Mouse (Mus musculus): ENCODE results near the gene Rarg. TPM values are rescaled to one million over a fixed set of nuclear protein-coding genes. Genes with fewer than 3 reads are reported as not detected.

Rarg gene
- polyA plus RNA-seq, 1 experiment from 2014 or later = 5.9 TPM

GRCm38 (mm10) chr15:102245891-102246741 lies 11.2 kb downstream of the Rarg start:
- no peak for TF ChIP-seq CTCF (IDR thresholded peaks at IDR 0.05; ENCODE audit: low read depth)
- no peaks in the 10 kb centered on the region for H3K9me3 ChIP-seq (ENCODE audit: control insufficient read depth)
- peaks cover 13% of the 10 kb centered on the region for H3K4me1 ChIP-seq (replicated peaks; ENCODE audit: control insufficient read depth, insufficient read depth, low read length)

GRCm38 (mm10) chr15:102245461-102245881 lies 11.8 kb downstream of the Rarg start:
- ATAC-seq = no peak
- Histone ChIP-seq H3K4me3 (ENCODE audit: low read depth, low read length) (peak overlapping the region; percentile 75), H3K4me2 (replicated peaks; ENCODE audit: low read depth) (peak overlapping the region; percentile 97), H3K27ac (ENCODE audit: low read depth, low read length) (peak overlapping the region; percentile 91), H3K4me1 (replicated peaks; ENCODE audit: control insufficient read depth, insufficient read depth, low read length) (peaks cover 13% of the 10 kb centered on the region), H3K27me3 (replicated peaks; ENCODE audit: control insufficient read depth, insufficient read depth, low read length) (no peaks in the 10 kb centered on the region), H3K36me3 (ENCODE audit: control insufficient read depth, insufficient read depth) (no peaks in the 10 kb centered on the region), H3K9me3 (ENCODE audit: control insufficient read depth) (no peaks in the 10 kb centered on the region), H3K9ac (ENCODE audit: low read depth, low read length) (peak overlapping the region; percentile 68)
- 3% methylated on average over 14 of the region's 14 CpGs for WGBS
- no peak for TF ChIP-seq CTCF (IDR thresholded peaks at IDR 0.05; ENCODE audit: low read depth)

More at GRCm38 (mm10) chr15:102245891-102246741, 11.2 kb downstream of the Rarg start:
- H3K27me3 ChIP-seq (replicated peaks; ENCODE audit: control insufficient read depth, insufficient read depth, low read length) = no peaks in the 10 kb centered on the region
- no peaks in the 10 kb centered on the region for H3K36me3 ChIP-seq (ENCODE audit: control insufficient read depth, insufficient read depth)
- H3K4me3 ChIP-seq (ENCODE audit: low read depth, low read length) = peak overlapping the region; percentile 75
- H3K4me2 ChIP-seq (replicated peaks; ENCODE audit: low read depth) = peak overlapping the region; percentile 97
- under 1% methylated on average over 40 of the region's 44 CpGs for WGBS
- peak; percentile 65 for ATAC-seq
- H3K27ac ChIP-seq (ENCODE audit: low read depth, low read length) = peak overlapping the region; percentile 91
- peak overlapping the region; percentile 68 for H3K9ac ChIP-seq (ENCODE audit: low read depth, low read length)

DNA sequence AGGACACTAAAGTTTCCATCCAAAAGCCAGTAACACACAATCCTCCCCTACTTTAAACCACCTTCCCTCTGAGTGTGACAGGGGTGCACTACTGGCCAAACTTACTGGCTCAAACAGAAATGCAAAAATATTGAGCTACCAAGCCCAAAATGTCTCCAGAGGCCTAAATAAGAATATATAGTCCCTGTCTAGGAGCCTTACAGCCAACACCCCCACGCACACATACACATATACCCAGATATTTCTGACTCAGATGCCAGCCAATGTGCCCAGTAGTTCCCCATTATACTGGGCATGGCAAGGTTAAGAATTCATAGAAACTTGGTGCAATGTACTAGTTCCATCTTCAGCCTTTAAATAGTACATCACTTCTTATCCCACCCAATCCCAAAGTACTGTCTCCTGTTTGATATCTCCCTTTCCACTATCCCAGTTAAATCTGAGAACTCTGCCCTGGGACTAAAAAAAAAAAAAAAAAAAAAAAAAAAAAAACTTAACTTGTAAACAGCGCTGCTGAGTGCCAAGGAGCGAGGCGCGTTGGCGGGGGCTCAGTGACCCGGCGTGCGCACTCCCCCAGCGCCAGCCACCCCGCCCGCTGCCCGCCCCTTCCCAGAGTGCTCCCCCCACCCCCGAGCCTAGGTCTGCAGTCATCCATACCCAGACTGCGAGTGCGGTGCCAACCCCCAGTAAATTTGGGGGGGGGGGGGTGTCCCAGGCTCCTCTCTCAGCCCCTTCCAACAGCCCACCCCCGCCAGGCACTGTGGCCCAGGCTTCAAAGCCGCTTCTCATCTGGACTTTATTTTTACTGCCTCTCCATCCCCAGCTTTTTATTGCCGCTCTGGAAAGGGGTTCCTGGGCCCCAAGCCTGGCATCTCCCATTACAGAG lies 12.8 kb downstream of the Rarg start:
- TF ChIP-seq CTCF (IDR thresholded peaks at IDR 0.05; ENCODE audit: low read depth) = no peak
- WGBS = 8% methylated on average over 18 of the region's 19 CpGs
- H3K27ac ChIP-seq (ENCODE audit: low read depth, low read length) = peak overlapping the region; percentile 23; the same call in 1 of the 2 replicates
- H3K4me3 ChIP-seq (ENCODE audit: low read depth, low read length) = peak overlapping the region; percentile 75
- ATAC-seq = no peak
- no peaks in the 10 kb centered on the region for H3K27me3 ChIP-seq (replicated peaks; ENCODE audit: control insufficient read depth, insufficient read depth, low read length)
- H3K9ac ChIP-seq (ENCODE audit: low read depth, low read length) = peak overlapping the region; percentile 68; the same call in 1 of the 2 replicates
- no peaks in the 10 kb centered on the region for H3K36me3 ChIP-seq (ENCODE audit: control insufficient read depth, insufficient read depth)
- no peaks in the 10 kb centered on the region for H3K9me3 ChIP-seq (ENCODE audit: control insufficient read depth)
- peak overlapping the region; percentile 97 for H3K4me2 ChIP-seq (replicated peaks; ENCODE audit: low read depth)
- peaks cover 11% of the 10 kb centered on the region for H3K4me1 ChIP-seq (replicated peaks; ENCODE audit: control insufficient read depth, insufficient read depth, low read length)

DNA sequence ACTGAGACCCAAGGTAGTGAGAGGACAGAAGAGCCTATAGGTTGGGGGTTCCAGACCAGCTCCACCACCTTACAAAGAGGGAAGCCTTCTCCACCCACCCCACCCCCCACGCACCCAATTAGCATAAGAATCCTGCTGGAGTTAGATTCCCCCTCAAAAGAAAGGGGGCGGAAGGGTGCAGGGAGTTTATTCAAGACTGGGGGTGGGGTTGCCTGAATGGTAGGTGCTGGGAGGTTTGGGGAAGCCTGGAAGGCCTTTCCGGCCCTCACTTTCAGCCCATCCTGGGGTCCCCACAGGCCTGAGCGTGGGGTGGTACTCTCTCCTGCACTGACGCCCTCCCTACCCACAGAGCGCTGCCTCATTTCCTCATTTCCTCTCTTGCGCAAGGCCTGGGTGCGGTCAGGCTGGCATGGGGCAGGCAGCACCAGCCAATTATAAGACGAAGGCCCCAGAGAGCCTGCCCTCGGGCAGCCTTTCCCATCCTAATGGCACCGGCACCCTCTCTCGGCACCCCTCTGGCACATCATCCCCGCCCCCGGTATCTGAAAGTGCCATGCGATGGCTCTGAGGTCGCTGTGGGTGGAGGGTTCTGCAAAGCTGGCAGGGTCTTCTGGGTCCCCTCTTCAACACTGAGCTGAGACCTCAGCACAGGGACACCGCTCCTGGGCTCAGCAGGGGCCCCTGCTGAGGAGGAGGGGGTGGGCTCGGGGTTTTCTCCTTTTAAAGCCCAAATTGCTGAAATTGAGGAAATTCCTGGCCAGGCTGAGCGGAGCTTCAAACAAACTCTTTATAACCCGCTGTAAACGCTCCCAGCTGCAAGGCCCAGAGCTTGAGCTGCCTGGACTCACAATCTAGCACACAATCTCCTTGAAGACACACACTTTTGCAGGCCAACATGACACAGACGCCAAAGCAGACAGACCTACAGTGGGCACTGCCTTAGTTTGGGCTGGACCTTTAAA lies 13.8 kb downstream of the Rarg start:
- H3K9me3 ChIP-seq (ENCODE audit: control insufficient read depth) = no peaks in the 10 kb centered on the region
- ATAC-seq = peak; percentile 26
- H3K4me3 ChIP-seq (ENCODE audit: low read depth, low read length) = peak overlapping the region; percentile 75
- no peaks in the 10 kb centered on the region for H3K27me3 ChIP-seq (replicated peaks; ENCODE audit: control insufficient read depth, insufficient read depth, low read length)
- peak overlapping the region; percentile 37; the same call in 1 of the 2 replicates for H3K9ac ChIP-seq (ENCODE audit: low read depth, low read length)
- peak overlapping the region; percentile 35; the same call in 1 of the 2 replicates for H3K27ac ChIP-seq (ENCODE audit: low read depth, low read length)
- peaks cover 8% of the 10 kb centered on the region for H3K4me1 ChIP-seq (replicated peaks; ENCODE audit: control insufficient read depth, insufficient read depth, low read length)
- no peak for TF ChIP-seq CTCF (IDR thresholded peaks at IDR 0.05; ENCODE audit: low read depth)
- WGBS = 19% methylated on average over 22 of the region's 22 CpGs
- peak overlapping the region; percentile 97 for H3K4me2 ChIP-seq (replicated peaks; ENCODE audit: low read depth)
- H3K36me3 ChIP-seq (ENCODE audit: control insufficient read depth, insufficient read depth) = peaks cover 6% of the 10 kb centered on the region; the same call in 1 of the 2 replicates

DNA sequence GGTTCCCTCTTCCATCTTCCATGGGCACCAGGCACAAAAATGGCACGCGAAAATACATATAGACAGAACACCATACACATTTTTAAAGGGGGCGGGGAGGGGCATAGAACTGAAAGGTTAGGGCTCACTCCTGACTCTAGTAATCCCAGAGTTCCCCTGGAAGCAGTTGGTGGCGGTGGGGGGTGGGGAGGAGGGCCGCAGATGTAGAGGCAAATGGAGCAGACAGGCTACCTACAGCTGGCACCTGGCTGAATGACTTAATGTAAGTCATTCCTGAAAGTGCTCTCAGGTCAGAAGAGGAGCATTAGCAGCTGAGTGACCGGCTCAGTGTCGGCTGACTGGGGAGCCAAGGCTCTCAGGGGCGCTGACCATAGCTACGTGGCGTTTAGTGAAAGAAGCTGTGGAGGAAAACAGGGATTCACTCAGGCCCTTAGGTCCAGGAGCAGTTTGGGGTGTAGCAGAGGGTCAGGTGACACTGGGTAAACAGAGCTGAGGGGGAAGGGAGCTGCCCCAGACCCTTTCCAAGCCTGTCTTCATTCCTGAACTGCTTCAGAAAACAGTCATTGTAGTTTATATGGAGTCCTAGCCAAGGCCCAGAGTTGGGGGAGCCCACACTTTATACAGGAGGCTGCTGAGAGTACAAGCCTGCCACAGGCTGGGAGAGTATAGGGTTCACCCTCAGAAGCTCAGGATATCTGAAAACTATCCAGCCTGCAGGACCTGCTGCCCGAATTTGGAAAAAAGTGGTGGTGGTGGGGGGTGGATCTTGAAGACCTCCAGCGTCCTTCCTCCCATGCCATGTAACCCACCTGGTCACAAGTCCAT lies 14.7 kb downstream of the Rarg start:
- Histone ChIP-seq H3K27me3 (replicated peaks; ENCODE audit: control insufficient read depth, insufficient read depth, low read length) (no peaks in the 10 kb centered on the region), H3K4me2 (replicated peaks; ENCODE audit: low read depth) (peak overlapping the region; percentile 97), H3K36me3 (ENCODE audit: control insufficient read depth, insufficient read depth) (peaks cover 7% of the 10 kb centered on the region; the same call in 1 of the 2 replicates), H3K9me3 (ENCODE audit: control insufficient read depth) (no peaks in the 10 kb centered on the region), H3K27ac (ENCODE audit: low read depth, low read length) (0 out of 2 replicates have a peak overlapping the region, but pooled peaks have one; percentile 35), H3K4me3 (ENCODE audit: low read depth, low read length) (peak overlapping the region; percentile 75; the same call in 1 of the 2 replicates), H3K9ac (ENCODE audit: low read depth, low read length) (no peak overlapping the region), H3K4me1 (replicated peaks; ENCODE audit: control insufficient read depth, insufficient read depth, low read length) (peaks cover 8% of the 10 kb centered on the region)
- WGBS = 55% methylated on average over 12 of the region's 12 CpGs
- ATAC-seq = no peak
- TF ChIP-seq CTCF (IDR thresholded peaks at IDR 0.05; ENCODE audit: low read depth) = no peak

All from intestine, postnatal 0 days (tissue).